Mouse (Mus musculus): Measurements from ENCODE around the gene Pik3c2g. TPM values are rescaled to one million over a fixed set of nuclear protein-coding genes. Genes with fewer than 3 reads are reported as not detected.

Pik3c2g gene
- polyA plus RNA-seq, 1 experiment from 2014 or later = 1.2 TPM

GRCm38 (mm10) chr6:139748091-139748771 is 161.2 kb downstream of the Pik3c2g start:
- no peaks in the 10 kb centered on the region for H3K4me1 ChIP-seq (ENCODE audit: control insufficient read depth, insufficient read depth, low read length)
- no peak overlapping the region for H3K27ac ChIP-seq (ENCODE audit: low read depth, low read length)
- H3K27me3 ChIP-seq (ENCODE audit: control insufficient read depth, insufficient read depth, low read length) = no peaks in the 10 kb centered on the region
- 81% methylated on average over 13 of the region's 13 CpGs for WGBS (ENCODE audit: insufficient replicate concordance)
- no peaks in the 10 kb centered on the region for H3K9me3 ChIP-seq (replicated peaks; ENCODE audit: control insufficient read depth, low read length)
- ATAC-seq (replicated peaks; ENCODE audit: insufficient number of reproducible peaks, low FRiP score, low TSS enrichment) = no peak
- H3K9ac ChIP-seq (ENCODE audit: low read depth, low read length) = no peak overlapping the region
- H3K4me3 ChIP-seq (ENCODE audit: low read depth, low read length) = no peak overlapping the region
- H3K4me2 ChIP-seq = no peak overlapping the region
- no peaks in the 10 kb centered on the region for H3K36me3 ChIP-seq (ENCODE audit: control insufficient read depth, insufficient read depth, low read length)

GRCm38 (mm10) chr6:139750599-139750998 is 163.6 kb downstream of the Pik3c2g start:
- Histone ChIP-seq H3K9me3 (replicated peaks; ENCODE audit: control insufficient read depth, low read length) (no peaks in the 10 kb centered on the region), H3K36me3 (ENCODE audit: control insufficient read depth, insufficient read depth, low read length) (no peaks in the 10 kb centered on the region), H3K9ac (ENCODE audit: low read depth, low read length) (no peak overlapping the region), H3K4me1 (ENCODE audit: control insufficient read depth, insufficient read depth, low read length) (no peaks in the 10 kb centered on the region), H3K27ac (ENCODE audit: low read depth, low read length) (no peak overlapping the region), H3K4me2 (no peak overlapping the region), H3K27me3 (ENCODE audit: control insufficient read depth, insufficient read depth, low read length) (no peaks in the 10 kb centered on the region), H3K4me3 (ENCODE audit: low read depth, low read length) (no peak overlapping the region)
- WGBS (ENCODE audit: insufficient replicate concordance) = 73% methylated on average over 2 of the region's 2 CpGs
- ATAC-seq (replicated peaks; ENCODE audit: insufficient number of reproducible peaks, low FRiP score, low TSS enrichment) = no peak

GRCm38 (mm10) chr6:139751022-139751421 is 164.0 kb downstream of the Pik3c2g start:
- Histone ChIP-seq H3K27ac (ENCODE audit: low read depth, low read length) (no peak overlapping the region), H3K9ac (ENCODE audit: low read depth, low read length) (no peak overlapping the region), H3K4me3 (ENCODE audit: low read depth, low read length) (no peak overlapping the region), H3K36me3 (ENCODE audit: control insufficient read depth, insufficient read depth, low read length) (no peaks in the 10 kb centered on the region), H3K4me2 (no peak overlapping the region), H3K9me3 (replicated peaks; ENCODE audit: control insufficient read depth, low read length) (no peaks in the 10 kb centered on the region), H3K27me3 (ENCODE audit: control insufficient read depth, insufficient read depth, low read length) (no peaks in the 10 kb centered on the region), H3K4me1 (ENCODE audit: control insufficient read depth, insufficient read depth, low read length) (no peaks in the 10 kb centered on the region)
- WGBS (ENCODE audit: insufficient replicate concordance) = 75% methylated on average over 3 of the region's 3 CpGs
- ATAC-seq (replicated peaks; ENCODE audit: insufficient number of reproducible peaks, low FRiP score, low TSS enrichment) = no peak

- H3K4me3 ChIP-seq (ENCODE audit: low read depth, low read length) = no peak overlapping the region
- H3K27me3 ChIP-seq (ENCODE audit: control insufficient read depth, insufficient read depth, low read length) = no peaks in the 10 kb centered on the region
- no peaks in the 10 kb centered on the region for H3K4me1 ChIP-seq (ENCODE audit: control insufficient read depth, insufficient read depth, low read length)
- no peaks in the 10 kb centered on the region for H3K36me3 ChIP-seq (ENCODE audit: control insufficient read depth, insufficient read depth, low read length)
- H3K4me2 ChIP-seq = no peak overlapping the region
- no peak for ATAC-seq (replicated peaks; ENCODE audit: insufficient number of reproducible peaks, low FRiP score, low TSS enrichment)
- H3K9me3 ChIP-seq (replicated peaks; ENCODE audit: control insufficient read depth, low read length) = no peaks in the 10 kb centered on the region
- 61% methylated on average over 8 of the region's 8 CpGs for WGBS (ENCODE audit: insufficient replicate concordance)
- no peak overlapping the region for H3K9ac ChIP-seq (ENCODE audit: low read depth, low read length)
- H3K27ac ChIP-seq (ENCODE audit: low read depth, low read length) = no peak overlapping the region
Measured at GRCm38 (mm10) chr6:139757876-139758275, 170.9 kb downstream of the Pik3c2g start.

- Histone ChIP-seq H3K9me3 (replicated peaks; ENCODE audit: control insufficient read depth, low read length) (no peaks in the 10 kb centered on the region), H3K36me3 (ENCODE audit: control insufficient read depth, insufficient read depth, low read length) (no peaks in the 10 kb centered on the region), H3K27me3 (ENCODE audit: control insufficient read depth, insufficient read depth, low read length) (no peaks in the 10 kb centered on the region), H3K4me2 (no peak overlapping the region), H3K4me1 (ENCODE audit: control insufficient read depth, insufficient read depth, low read length) (no peaks in the 10 kb centered on the region), H3K9ac (ENCODE audit: low read depth, low read length) (no peak overlapping the region), H3K27ac (ENCODE audit: low read depth, low read length) (no peak overlapping the region), H3K4me3 (ENCODE audit: low read depth, low read length) (no peak overlapping the region)
- ATAC-seq (replicated peaks; ENCODE audit: insufficient number of reproducible peaks, low FRiP score, low TSS enrichment) = no peak
- 63% methylated on average over 4 of the region's 4 CpGs for WGBS (ENCODE audit: insufficient replicate concordance)
Measured at GRCm38 (mm10) chr6:139760978-139761377, 174.0 kb downstream of the Pik3c2g start.

- WGBS (ENCODE audit: insufficient replicate concordance) = 82% methylated on average over 3 of the region's 3 CpGs
- no peak for ATAC-seq (replicated peaks; ENCODE audit: insufficient number of reproducible peaks, low FRiP score, low TSS enrichment)
- Histone ChIP-seq H3K36me3 (ENCODE audit: control insufficient read depth, insufficient read depth, low read length) (no peaks in the 10 kb centered on the region), H3K9me3 (replicated peaks; ENCODE audit: control insufficient read depth, low read length) (no peaks in the 10 kb centered on the region), H3K4me1 (ENCODE audit: control insufficient read depth, insufficient read depth, low read length) (no peaks in the 10 kb centered on the region), H3K27ac (ENCODE audit: low read depth, low read length) (no peak overlapping the region), H3K27me3 (ENCODE audit: control insufficient read depth, insufficient read depth, low read length) (no peaks in the 10 kb centered on the region), H3K4me3 (ENCODE audit: low read depth, low read length) (no peak overlapping the region), H3K9ac (ENCODE audit: low read depth, low read length) (no peak overlapping the region), H3K4me2 (no peak overlapping the region)
Measured at GRCm38 (mm10) chr6:139764398-139764797, 177.4 kb downstream of the Pik3c2g start.

GRCm38 (mm10) chr6:139769744-139770473 is 182.9 kb downstream of the Pik3c2g start:
- H3K4me3 ChIP-seq (ENCODE audit: low read depth, low read length) = no peak overlapping the region
- no peak overlapping the region for H3K4me2 ChIP-seq
- no peaks in the 10 kb centered on the region for H3K4me1 ChIP-seq (ENCODE audit: control insufficient read depth, insufficient read depth, low read length)
- WGBS (ENCODE audit: insufficient replicate concordance) = 79% methylated on average over 7 of the region's 7 CpGs
- H3K27me3 ChIP-seq (ENCODE audit: control insufficient read depth, insufficient read depth, low read length) = no peaks in the 10 kb centered on the region
- no peaks in the 10 kb centered on the region for H3K9me3 ChIP-seq (replicated peaks; ENCODE audit: control insufficient read depth, low read length)
- no peak for ATAC-seq (replicated peaks; ENCODE audit: insufficient number of reproducible peaks, low FRiP score, low TSS enrichment)
- H3K9ac ChIP-seq (ENCODE audit: low read depth, low read length) = no peak overlapping the region
- no peak overlapping the region for H3K27ac ChIP-seq (ENCODE audit: low read depth, low read length)
- no peaks in the 10 kb centered on the region for H3K36me3 ChIP-seq (ENCODE audit: control insufficient read depth, insufficient read depth, low read length)

GRCm38 (mm10) chr6:139770535-139770934 is 183.5 kb downstream of the Pik3c2g start:
- H3K4me3 ChIP-seq (ENCODE audit: low read depth, low read length) = no peak overlapping the region
- no peaks in the 10 kb centered on the region for H3K4me1 ChIP-seq (ENCODE audit: control insufficient read depth, insufficient read depth, low read length)
- no peaks in the 10 kb centered on the region for H3K27me3 ChIP-seq (ENCODE audit: control insufficient read depth, insufficient read depth, low read length)
- no peaks in the 10 kb centered on the region for H3K36me3 ChIP-seq (ENCODE audit: control insufficient read depth, insufficient read depth, low read length)
- H3K9me3 ChIP-seq (replicated peaks; ENCODE audit: control insufficient read depth, low read length) = no peaks in the 10 kb centered on the region
- ATAC-seq (replicated peaks; ENCODE audit: insufficient number of reproducible peaks, low FRiP score, low TSS enrichment) = no peak
- 31% methylated on average over 3 of the region's 3 CpGs for WGBS (ENCODE audit: insufficient replicate concordance)
- no peak overlapping the region for H3K4me2 ChIP-seq
- no peak overlapping the region for H3K27ac ChIP-seq (ENCODE audit: low read depth, low read length)
- no peak overlapping the region for H3K9ac ChIP-seq (ENCODE audit: low read depth, low read length)
